ENCODE assay signal across 12 mouse cellular contexts in the genomic region with DNA sequence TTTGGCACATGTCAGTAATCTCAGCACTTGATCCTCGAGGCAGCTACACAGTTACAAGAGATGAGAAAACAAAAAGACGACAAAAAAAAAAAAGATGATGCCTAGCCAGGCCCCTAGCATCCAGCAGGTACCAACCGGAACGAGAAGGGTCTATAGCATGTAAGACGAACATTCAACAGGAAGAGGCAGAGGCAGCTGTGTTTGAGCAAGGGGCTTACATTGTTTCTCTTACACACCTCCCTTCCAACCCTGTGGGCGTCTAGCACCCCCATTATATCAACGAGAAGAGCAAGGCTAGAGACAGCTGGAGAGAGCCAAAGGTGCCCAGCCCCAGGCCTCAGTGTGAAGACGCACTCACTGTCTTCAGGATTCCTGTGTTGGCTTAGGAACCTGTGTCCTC. TPM values are rescaled to one million over a fixed set of nuclear protein-coding genes. Genes with fewer than 3 reads are reported as not detected.
DNase-seq lines count a peak whose midpoint lies in the region; ATAC-seq and TF ChIP-seq lines count a peak whose summit lies in the region.
"Had no signal": no experiment of that assay in that cellular context is flagged by ENCODE, and none has a peak within 500 bp of the region (broad histone marks: within the 10 kb centered on the region; RNA-seq: fewer than 3 reads in every experiment).

No protein-coding gene starts in this region.

- peak overlapping the region; percentile 84; the same call in 1 of the 2 replicates for H3K27ac ChIP-seq in heart, postnatal 0 days (ENCODE audit: low read depth)
- peak overlapping the region; percentile 80; the same call in 1 of the 2 replicates for H3K27ac ChIP-seq in intestine, postnatal 0 days (ENCODE audit: low read depth, low read length)
- peak overlapping the region; percentile 94; the same call in 1 of the 2 replicates for H3K27ac ChIP-seq in stomach, embryonic 16.5 days (ENCODE audit: low read length)

- no peak overlapping the region for H3K4me3 ChIP-seq in heart, postnatal 0 days (ENCODE audit: low read depth, low read length)
- H3K4me3 ChIP-seq in intestine, postnatal 0 days (ENCODE audit: low read depth, low read length): no peak overlapping the region
- no peak overlapping the region; the same call in 1 of the 2 replicates for H3K4me3 ChIP-seq in stomach, embryonic 16.5 days (replicated peaks; ENCODE audit: low read length)

- 0 out of 2 replicates have a peak, but pooled peaks cover 5% of the 10 kb centered on the region for H3K36me3 ChIP-seq in heart, postnatal 0 days (replicated peaks; ENCODE audit: control insufficient read depth, insufficient read depth, low read length)
- H3K36me3 ChIP-seq in intestine, postnatal 0 days (ENCODE audit: control insufficient read depth, insufficient read depth): peaks cover 8% of the 10 kb centered on the region; the same call in 1 of the 2 replicates
- no peaks in the 10 kb centered on the region for H3K36me3 ChIP-seq in stomach, embryonic 16.5 days (ENCODE audit: control insufficient read depth, insufficient read depth, low read length)

- no peak for ATAC-seq in heart, postnatal 0 days (ENCODE audit: insufficient read depth, low read depth)
- ATAC-seq in intestine, postnatal 0 days: no peak
- ATAC-seq in stomach, embryonic 16.5 days (ENCODE audit: insufficient read depth, low FRiP score): no peak

- DNase-seq in heart, postnatal 0 days (ENCODE audit: low spot score): no peak
- DNase-seq in heart, adult 11 months: no peak
- peak; percentile 49 for DNase-seq in thymus, postnatal 0 days (ENCODE audit: low spot score)
- DNase-seq in thymus, postnatal 4 days: no peak
- DNase-seq in cerebellum, adult 9-10 months: no peak
- DNase-seq in layer of hippocampus, adult 11-12 months (ENCODE audit: low spot score): no peak
- DNase-seq: heart, adult 18-20 months; lung, adult 18-20 months; spleen, adult 18-20 months had no signal

- TF ChIP-seq EP300 in heart, postnatal 0 days (IDR thresholded peaks at IDR 0.05; ENCODE audit: low read depth): no peak

- no peak overlapping the region for H3K9ac ChIP-seq in heart, postnatal 0 days (replicated peaks; ENCODE audit: low read depth, low read length)
- peak overlapping the region; percentile 34; the same call in 1 of the 2 replicates for H3K9ac ChIP-seq in intestine, postnatal 0 days (ENCODE audit: low read depth, low read length)
- peak overlapping the region; percentile 77 for H3K9ac ChIP-seq in stomach, embryonic 16.5 days (ENCODE audit: low read length)

- no peaks in the 10 kb centered on the region for H3K27me3 ChIP-seq in heart, postnatal 0 days (ENCODE audit: control insufficient read depth, insufficient read depth, low read length)
- no peaks in the 10 kb centered on the region for H3K27me3 ChIP-seq in intestine, postnatal 0 days (replicated peaks; ENCODE audit: control insufficient read depth, insufficient read depth, low read length)
- H3K27me3 ChIP-seq in stomach, embryonic 16.5 days (ENCODE audit: control insufficient read depth, insufficient read depth, low read length): no peaks in the 10 kb centered on the region

- H3K4me1 ChIP-seq in heart, postnatal 0 days (ENCODE audit: control insufficient read depth, insufficient read depth): peaks cover 76% of the 10 kb centered on the region
- peaks cover 36% of the 10 kb centered on the region for H3K4me1 ChIP-seq in intestine, postnatal 0 days (replicated peaks; ENCODE audit: control insufficient read depth, insufficient read depth, low read length)
- H3K4me1 ChIP-seq in stomach, embryonic 16.5 days (ENCODE audit: control insufficient read depth, insufficient read depth, low read length): peaks cover 76% of the 10 kb centered on the region

- H3K4me2 ChIP-seq in heart, postnatal 0 days (ENCODE audit: low read depth, low read length): peak overlapping the region; percentile 74
- H3K4me2 ChIP-seq in intestine, postnatal 0 days (replicated peaks; ENCODE audit: low read depth): peak overlapping the region; percentile 89
- peak overlapping the region; percentile 74 for H3K4me2 ChIP-seq in stomach, embryonic 16.5 days (ENCODE audit: low read depth, low read length)

- WGBS in heart, postnatal 0 days: 53% methylated on average over 8 of the region's 8 CpGs
- 48% methylated on average over 8 of the region's 8 CpGs for WGBS in intestine, postnatal 0 days
- 37% methylated on average over 8 of the region's 8 CpGs for WGBS in stomach, embryonic 16.5 days

- H3K9me3 ChIP-seq in heart, postnatal 0 days (replicated peaks; ENCODE audit: control insufficient read depth, low read length): no peaks in the 10 kb centered on the region
- no peaks in the 10 kb centered on the region for H3K9me3 ChIP-seq in intestine, postnatal 0 days (ENCODE audit: control insufficient read depth)
- H3K9me3 ChIP-seq in stomach, embryonic 16.5 days (replicated peaks; ENCODE audit: control insufficient read depth, low read length): no peaks in the 10 kb centered on the region
- H3K9me3 ChIP-seq: G1E had no signal

- TF ChIP-seq CTCF in heart, postnatal 0 days (IDR thresholded peaks at IDR 0.05; ENCODE audit: low read depth): no peak
- TF ChIP-seq CTCF in intestine, postnatal 0 days (IDR thresholded peaks at IDR 0.05; ENCODE audit: low read depth): no peak

RNA-seq across cellular contexts. Expression of gene Tk1, which starts 1.0 kb away (rescaled TPM):
- total RNA-seq in heart, postnatal 0 days (2014; rRNA removed; ENCODE audit: low replicate concordance): 103 and 117 TPM in 2 replicates
- polyA plus RNA-seq in heart, postnatal 0 days (2015; fragmentation: Nextera tagmentation; extraction: Ambion mirVana): 41.4 and 44.0 TPM in 2 replicates
- 119 and 133 TPM in 2 replicates for polyA plus RNA-seq in thymus, postnatal 0 days (2015; fragmentation: Nextera tagmentation; extraction: Ambion mirVana)
- polyA plus RNA-seq in intestine, postnatal 0 days (2015; fragmentation: Nextera tagmentation; extraction: Ambion mirVana): 36.3 and 44.8 TPM in 2 replicates
- polyA plus RNA-seq in stomach, embryonic 16.5 days (2015; fragmentation: Nextera tagmentation; extraction: Ambion mirVana): 120 and 128 TPM in 2 replicates

RNA-seq across cellular contexts. Expression of gene Afmid, which starts 1.2 kb away (rescaled TPM):
- 14.5 and 17.6 TPM in 2 replicates for total RNA-seq in heart, postnatal 0 days (2014; rRNA removed; ENCODE audit: low replicate concordance)
- polyA plus RNA-seq in heart, postnatal 0 days (2015; fragmentation: Nextera tagmentation; extraction: Ambion mirVana): 13.1 and 16.5 TPM in 2 replicates
- 6.5 and 6.9 TPM in 2 replicates for polyA plus RNA-seq in thymus, postnatal 0 days (2015; fragmentation: Nextera tagmentation; extraction: Ambion mirVana)
- polyA plus RNA-seq in intestine, postnatal 0 days (2015; fragmentation: Nextera tagmentation; extraction: Ambion mirVana): 7.0 and 9.2 TPM in 2 replicates
- 6.8 and 8.5 TPM in 2 replicates for polyA plus RNA-seq in stomach, embryonic 16.5 days (2015; fragmentation: Nextera tagmentation; extraction: Ambion mirVana)

RNA-seq across cellular contexts. Expression of gene Gm20708, which starts 17.4 kb away (rescaled TPM):
- 2.6 TPM in 1 of 2 replicates, not detected in the other for total RNA-seq in heart, postnatal 0 days (2014; rRNA removed; ENCODE audit: low replicate concordance)
- polyA plus RNA-seq in heart, postnatal 0 days (2015; fragmentation: Nextera tagmentation; extraction: Ambion mirVana): 0.52 and 0.68 TPM in 2 replicates
- 0.13 and 0.48 TPM in 2 replicates for polyA plus RNA-seq in thymus, postnatal 0 days (2015; fragmentation: Nextera tagmentation; extraction: Ambion mirVana)
- 0.29 and 0.37 TPM in 2 replicates for polyA plus RNA-seq in intestine, postnatal 0 days (2015; fragmentation: Nextera tagmentation; extraction: Ambion mirVana)
- polyA plus RNA-seq in stomach, embryonic 16.5 days (2015; fragmentation: Nextera tagmentation; extraction: Ambion mirVana): 0.16 and 0.68 TPM in 2 replicates

RNA-seq across cellular contexts. Expression of gene Syngr2, which starts 17.4 kb away (rescaled TPM):
- total RNA-seq in heart, postnatal 0 days (2014; rRNA removed; ENCODE audit: low replicate concordance): 151 TPM in 2 replicates
- 95.2 and 105 TPM in 2 replicates for polyA plus RNA-seq in heart, postnatal 0 days (2015; fragmentation: Nextera tagmentation; extraction: Ambion mirVana)
- polyA plus RNA-seq in thymus, postnatal 0 days (2015; fragmentation: Nextera tagmentation; extraction: Ambion mirVana): 100.0 and 116 TPM in 2 replicates
- polyA plus RNA-seq in intestine, postnatal 0 days (2015; fragmentation: Nextera tagmentation; extraction: Ambion mirVana): 116 and 129 TPM in 2 replicates
- polyA plus RNA-seq in stomach, embryonic 16.5 days (2015; fragmentation: Nextera tagmentation; extraction: Ambion mirVana): 129 and 157 TPM in 2 replicates

RNA-seq across cellular contexts. Expression of gene Birc5, which starts 22.1 kb away (rescaled TPM):
- 36.1 and 56.8 TPM in 2 replicates for total RNA-seq in heart, postnatal 0 days (2014; rRNA removed; ENCODE audit: low replicate concordance)
- polyA plus RNA-seq in heart, postnatal 0 days (2015; fragmentation: Nextera tagmentation; extraction: Ambion mirVana): 83.6 and 85.0 TPM in 2 replicates
- polyA plus RNA-seq in thymus, postnatal 0 days (2015; fragmentation: Nextera tagmentation; extraction: Ambion mirVana): 457 and 480 TPM in 2 replicates
- 84.0 and 86.0 TPM in 2 replicates for polyA plus RNA-seq in intestine, postnatal 0 days (2015; fragmentation: Nextera tagmentation; extraction: Ambion mirVana)
- polyA plus RNA-seq in stomach, embryonic 16.5 days (2015; fragmentation: Nextera tagmentation; extraction: Ambion mirVana): 230 and 247 TPM in 2 replicates
